Mouse (Mus musculus) kidney, adult 2 months (tissue): Measurements from ENCODE around the gene Krtap28-13. TPM values are rescaled to one million over a fixed set of nuclear protein-coding genes. Genes with fewer than 3 reads are reported as not detected.

Experiments used
- DNase-seq: peaks from one replicate; pipeline ENCODE4 v3.0.0; 2021
- H3K27ac ChIP-seq: fragments of 200-500 bp; 2 replicates; pipeline ENCODE4 v1.5.1; 2012; ENCODE audit warnings: low read depth, low read length, control low read depth, inconsistent platforms; ENCODE audit not compliant: insufficient read depth
- H3K27me3 ChIP-seq: fragments of 200-500 bp; replicated peaks from 2 replicates; pipeline ENCODE4 v1.6.1; 2012; ENCODE audit warnings: mild to moderate bottlenecking, moderate library complexity, low read length, inconsistent platforms; ENCODE audit not compliant: control insufficient read depth, insufficient read depth
- H3K36me3 ChIP-seq: fragments of 200-500 bp; 2 replicates; pipeline ENCODE4 v1.6.1; 2012; ENCODE audit warnings: mild to moderate bottlenecking, moderate library complexity, low read length, inconsistent platforms; ENCODE audit not compliant: control insufficient read depth, insufficient read depth
- H3K4me1 ChIP-seq: fragments of 200-500 bp; 2 replicates; pipeline ENCODE4 v1.6.1; 2011; ENCODE audit warnings: low read length; ENCODE audit not compliant: control insufficient read depth, insufficient read depth
- H3K4me3 ChIP-seq: fragments of 200-500 bp; 2 replicates; pipeline ENCODE4 v1.5.1; 2011; ENCODE audit warnings: mild to moderate bottlenecking, low read depth, low read length, control low read depth; ENCODE audit not compliant: insufficient read depth
- CTCF ChIP-seq: fragments of 200-500 bp; conservative IDR thresholded peaks from 2 replicates; pipeline ENCODE4 v1.5.1; 2011; ENCODE audit warnings: low read depth, mild to moderate bottlenecking, control low read depth, low read length, moderate library complexity, mixed read lengths; ENCODE audit not compliant: insufficient read depth, insufficient read length
- POLR2A ChIP-seq: fragments of 200-500 bp; IDR thresholded peaks from one replicate; pipeline ENCODE4 v1.6.1; 2011; ENCODE audit warnings: low read depth, low read length, control low read depth
- polyA plus RNA-seq: library from polyadenylated mRNA; depleted of rRNA; stranded (reverse); fragments of >200 nt; gene quantifications from 2 replicates; pipeline ENCODE4 v1.2.3, GENCODE M21; 2012; rRNA removed

The Krtap28-13 gene
- polyA plus RNA-seq, 1 experiment, result not detected

GRCm38 (mm10) chr1:83110992-83111391 is 50.3 kb downstream of the Krtap28-13 start:
- DNase-seq, result no peak
- Histone ChIP-seq H3K27me3 (no peaks in the 10 kb centered on the region), H3K36me3 (no peaks in the 10 kb centered on the region), H3K4me3 (no peak overlapping the region), H3K27ac (no peak overlapping the region), H3K4me1 (no peaks in the 10 kb centered on the region)
- TF ChIP-seq POLR2A (no peak), CTCF (no peak)

Other genes starting within 250 kb of the Krtap28-13 start
- 33.9 and 37.3 TPM in 2 replicates for gene Agfg1, start 221.4 kb upstream of the Krtap28-13 start, polyA plus RNA-seq
- gene A030005L19Rik, start 147.6 kb upstream of the Krtap28-13 start, polyA plus RNA-seq, result 0.63 and 0.72 TPM in 2 replicates
- not detected in 2 replicates for gene A030014E15Rik, start 136.0 kb upstream of the Krtap28-13 start, polyA plus RNA-seq
- not detected in 2 replicates for gene Gm6217, start 129.5 kb upstream of the Krtap28-13 start, polyA plus RNA-seq
- gene A030003K21Rik, start 117.5 kb upstream of the Krtap28-13 start, polyA plus RNA-seq, result not detected in 2 replicates
- gene Gm7544, start 104.9 kb upstream of the Krtap28-13 start, polyA plus RNA-seq, result not detected in 2 replicates
- not detected in 2 replicates for gene Gm47955, start 100.6 kb upstream of the Krtap28-13 start, polyA plus RNA-seq
- not detected in 2 replicates for gene Gm47959, start 60.4 kb upstream of the Krtap28-13 start, polyA plus RNA-seq
- 18.2 and 22.0 TPM in 2 replicates for gene Slc19a3, start 22.5 kb upstream of the Krtap28-13 start, polyA plus RNA-seq
- gene Krtap28-10, start 18.4 kb upstream of the Krtap28-13 start, polyA plus RNA-seq, result not detected in 2 replicates
- gene Gm47969, start 16.0 kb upstream of the Krtap28-13 start, polyA plus RNA-seq, result not detected in 2 replicates
- gene A030005K14Rik, start 1.6 kb upstream of the Krtap28-13 start, polyA plus RNA-seq, result not detected in 2 replicates
- gene Ccl20, start 55.8 kb downstream of the Krtap28-13 start, polyA plus RNA-seq, result 0.12 and 0.27 TPM in 2 replicates
- gene Daw1, start 98.8 kb downstream of the Krtap28-13 start, polyA plus RNA-seq, result 0.39 and 0.44 TPM in 2 replicates